ENCODE assay signal across 25 mouse cellular contexts in the genomic region with DNA sequence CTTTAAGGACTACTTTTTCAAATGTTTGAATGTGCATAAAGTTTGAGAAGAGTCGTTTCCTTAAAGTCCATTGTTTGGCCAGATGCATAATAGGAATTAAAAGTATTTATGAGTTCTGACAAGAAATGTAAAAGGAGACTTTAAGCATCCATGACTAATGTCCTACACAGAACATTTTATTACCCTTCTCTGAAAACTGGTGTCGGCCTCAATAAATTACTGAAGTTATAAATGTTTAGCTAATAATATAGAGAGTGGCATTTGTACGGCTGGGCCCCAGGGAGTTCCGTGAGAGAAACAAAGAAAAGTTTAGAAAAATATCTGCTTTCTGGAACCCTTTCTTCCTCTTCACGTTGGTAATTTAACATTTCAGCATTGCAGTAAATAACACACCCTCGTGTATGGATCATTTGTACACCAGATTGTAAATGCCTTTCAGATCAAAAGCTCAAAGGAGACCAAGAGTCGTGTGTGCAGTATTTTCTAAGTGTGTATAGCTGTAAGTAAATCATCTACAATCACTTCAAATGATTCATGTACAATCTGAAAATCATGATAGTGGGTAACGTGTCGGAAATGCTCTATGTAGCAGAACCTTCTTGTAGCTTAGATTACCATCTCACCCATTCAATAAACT.
DNase-seq lines count a peak whose midpoint lies in the region; ATAC-seq and TF ChIP-seq lines count a peak whose summit lies in the region.
"Had no signal": no experiment of that assay in that cellular context is flagged by ENCODE, and none has a peak within 500 bp of the region (broad histone marks: within the 10 kb centered on the region; RNA-seq: fewer than 3 reads in every experiment).

No protein-coding gene starts in this region.

- no peak overlapping the region for H3K9ac ChIP-seq in kidney, embryonic 14.5 days (ENCODE audit: low read depth, low read length)
- no peak overlapping the region for H3K9ac ChIP-seq in kidney, embryonic 16.5 days (replicated peaks; ENCODE audit: low read length)
- H3K9ac ChIP-seq: embryonic facial prominence, embryonic 12.5 days; forebrain, embryonic 13.5 days had no signal

- WGBS in kidney, embryonic 14.5 days = 21% methylated on average over 9 of the region's 9 CpGs
- 18% methylated on average over 9 of the region's 9 CpGs for WGBS in kidney, embryonic 16.5 days
- WGBS in kidney, adult 2 months = 38% methylated on average over 9 of the region's 9 CpGs

- TF ChIP-seq POLR2A in kidney, adult 2 months (IDR thresholded peaks at IDR 0.05; ENCODE audit: low read depth, low read length) = no peak
- TF ChIP-seq POLR2A in testis, adult 2 months (IDR thresholded peaks at IDR 0.05; ENCODE audit: control insufficient read depth, low read depth, low read length) = no peak

- ATAC-seq in kidney, embryonic 14.5 days (ENCODE audit: low FRiP score, low TSS enrichment) = peak; percentile 81
- ATAC-seq in kidney, embryonic 16.5 days (ENCODE audit: low FRiP score, low TSS enrichment) = peak; percentile 81
- ATAC-seq: activated CD4-positive, CD25-positive, alpha-beta regulatory T cell, adult 4 months; CD4-positive, CD25-positive, alpha-beta regulatory T cell, adult 4 months; forebrain, embryonic 13.5 days; Patski had no signal

- no peaks in the 10 kb centered on the region for H3K9me3 ChIP-seq in kidney, embryonic 14.5 days (ENCODE audit: control insufficient read depth, low read length)
- H3K9me3 ChIP-seq in kidney, embryonic 16.5 days (ENCODE audit: low read length) = no peaks in the 10 kb centered on the region
- H3K9me3 ChIP-seq: embryonic facial prominence, embryonic 10.5 days; embryonic facial prominence, embryonic 12.5 days; forebrain, embryonic 13.5 days had no signal

- no peak overlapping the region for H3K4me2 ChIP-seq in kidney, embryonic 14.5 days (replicated peaks; ENCODE audit: low read depth, low read length)
- no peak overlapping the region for H3K4me2 ChIP-seq in kidney, embryonic 16.5 days (replicated peaks; ENCODE audit: low read depth, low read length)
- H3K4me2 ChIP-seq: embryonic facial prominence, embryonic 12.5 days; forebrain, embryonic 13.5 days had no signal

- TF ChIP-seq CTCF in kidney, adult 2 months (conservative IDR thresholded peaks at IDR 0.05; ENCODE audit: insufficient read depth, insufficient read length, low read depth, low read length) = no peak
- TF ChIP-seq CTCF in testis, adult 2 months (IDR thresholded peaks at IDR 0.05; ENCODE audit: control insufficient read depth, insufficient read depth, insufficient replicate concordance, low read depth, low read length) = no peak

- no peaks in the 10 kb centered on the region for H3K27me3 ChIP-seq in kidney, embryonic 14.5 days (ENCODE audit: control insufficient read depth, insufficient read depth, low read length)
- H3K27me3 ChIP-seq in kidney, embryonic 16.5 days (ENCODE audit: insufficient read depth, low read length) = no peaks in the 10 kb centered on the region
- H3K27me3 ChIP-seq in kidney, adult 2 months (replicated peaks; ENCODE audit: control insufficient read depth, insufficient read depth, low read length) = no peaks in the 10 kb centered on the region
- H3K27me3 ChIP-seq in testis, adult 2 months (ENCODE audit: control insufficient read depth, insufficient read depth, low read length) = no peaks in the 10 kb centered on the region
- H3K27me3 ChIP-seq: CH12.LX; embryonic facial prominence, embryonic 12.5 days; forebrain, embryonic 13.5 days; Patski had no signal

- H3K36me3 ChIP-seq in kidney, embryonic 14.5 days (ENCODE audit: control insufficient read depth, insufficient read depth, low read length) = peaks cover 26% of the 10 kb centered on the region; the same call in 1 of the 2 replicates
- H3K36me3 ChIP-seq in kidney, embryonic 16.5 days (ENCODE audit: insufficient read depth, low read length) = peaks cover 20% of the 10 kb centered on the region; the same call in 1 of the 2 replicates
- H3K36me3 ChIP-seq in kidney, adult 2 months (ENCODE audit: control insufficient read depth, insufficient read depth, low read length) = no peaks in the 10 kb centered on the region
- no peaks in the 10 kb centered on the region for H3K36me3 ChIP-seq in testis, adult 2 months (ENCODE audit: control insufficient read depth, insufficient read depth, low read length)
- H3K36me3 ChIP-seq: G1E had no signal

- peaks cover 7% of the 10 kb centered on the region; the same call in 1 of the 2 replicates for H3K4me1 ChIP-seq in kidney, embryonic 14.5 days (ENCODE audit: control insufficient read depth, insufficient read depth, low read length)
- peaks cover 16% of the 10 kb centered on the region; the same call in 1 of the 2 replicates for H3K4me1 ChIP-seq in kidney, embryonic 16.5 days (ENCODE audit: insufficient read depth, low read length)
- no peaks in the 10 kb centered on the region for H3K4me1 ChIP-seq in kidney, adult 2 months (ENCODE audit: control insufficient read depth, insufficient read depth, low read length)
- no peaks in the 10 kb centered on the region for H3K4me1 ChIP-seq in testis, adult 2 months (ENCODE audit: control insufficient read depth, insufficient read depth, low read length)
- H3K4me1 ChIP-seq: embryonic facial prominence, embryonic 10.5 days; embryonic facial prominence, embryonic 12.5 days; forebrain, embryonic 13.5 days had no signal

- no peak for DNase-seq in kidney, adult 11 months
- no peak for DNase-seq in kidney, adult 2 months
- DNase-seq in kidney, postnatal 4 days = peak; percentile 18 to 27
- DNase-seq in kidney, adult 18-20 months = no peak
- DNase-seq in testis, postnatal 10 days (ENCODE audit: low spot score) = no peak
- DNase-seq: adrenal gland, adult 8-10 months; adrenal gland, postnatal 14 days; adrenal gland, postnatal 36 days; B cell, adult 2 months; cerebellum, adult 11-12 months; cerebellum, adult 2 months; cerebellum, adult 9-10 months; cerebellum, postnatal 10 days; cerebellum, postnatal 25 days had no signal

- H3K27ac ChIP-seq in kidney, embryonic 14.5 days (ENCODE audit: low read depth, low read length) = peak overlapping the region; percentile 38; the same call in 1 of the 2 replicates
- peak overlapping the region; percentile 71 for H3K27ac ChIP-seq in kidney, embryonic 16.5 days (ENCODE audit: low read length)
- H3K27ac ChIP-seq in kidney, adult 2 months (ENCODE audit: insufficient read depth, low read depth, low read length) = no peak overlapping the region
- H3K27ac ChIP-seq in testis, adult 2 months (ENCODE audit: control insufficient read depth, insufficient read depth, low read depth, low read length) = no peak overlapping the region
- H3K27ac ChIP-seq: embryonic facial prominence, embryonic 10.5 days; embryonic facial prominence, embryonic 12.5 days; forebrain, embryonic 13.5 days had no signal

- no peak overlapping the region for H3K4me3 ChIP-seq in kidney, embryonic 14.5 days (ENCODE audit: low read length)
- H3K4me3 ChIP-seq in kidney, embryonic 16.5 days (ENCODE audit: low read length) = no peak overlapping the region
- H3K4me3 ChIP-seq in kidney, adult 2 months (ENCODE audit: insufficient read depth, low read depth, low read length) = no peak overlapping the region
- peak overlapping the region; percentile 52; the same call in 1 of the 2 replicates for H3K4me3 ChIP-seq in testis, adult 2 months (ENCODE audit: control insufficient read depth, low read depth, low read length)
- H3K4me3 ChIP-seq: embryonic facial prominence, embryonic 10.5 days; embryonic facial prominence, embryonic 12.5 days; forebrain, embryonic 13.5 days had no signal

Comparison
In these comparisons a context has a peak if more than half of its experiments do, and no peak if none do; other contexts are left out.
1. H3K27ac ChIP-seq: peak in kidney, embryonic 14.5 days (single experiment) and kidney, embryonic 16.5 days (single experiment); none in kidney, adult 2 months (single experiment) and testis, adult 2 months (single experiment).
2. DNase-seq: peak in kidney, postnatal 4 days (2 of 2); none in kidney, adult 11 months (single experiment), kidney, adult 2 months (single experiment), kidney, adult 18-20 months (single experiment) and testis, postnatal 10 days (single experiment).